Mouse (Mus musculus) yolk sac, embryonic 10.5 days (tissue): ENCODE data around the gene Tmem121.

Experiments
- DNase-seq: peaks from one replicate; pipeline ENCODE4 v3.0.0-alpha.2; 2017; ENCODE audit warnings: low spot score

Tmem121 gene

GRCm38 (mm10) chr12:113185442-113186291, at the start of gene Tmem121:
TSS of gene Tmem121 (plus strand) at chr12:113185930.
- peak; percentile 36 for DNase-seq

- DNase-seq: no peak
Measured at GRCm38 (mm10) chr12:113136492-113137020, 49.2 kb upstream of the Tmem121 start.

GRCm38 (mm10) chr12:113137260-113138213, 48.2 kb upstream of the Tmem121 start:
- no peak for DNase-seq

- no peak for DNase-seq
Measured at GRCm38 (mm10) chr12:113138291-113138690, 47.4 kb upstream of the Tmem121 start.

GRCm38 (mm10) chr12:113138901-113139864, 46.5 kb upstream of the Tmem121 start:
- no peak for DNase-seq

GRCm38 (mm10) chr12:113139908-113140615, 45.7 kb upstream of the Tmem121 start, which contains the start of gene Crip2:
TSS of gene Crip2 (plus strand) at chr12:113140236.
- DNase-seq: peak; percentile 93

- no peak for DNase-seq
Measured at GRCm38 (mm10) chr12:113140616-113141411, 44.9 kb upstream of the Tmem121 start.

- no peak for DNase-seq
Measured at GRCm38 (mm10) chr12:113141531-113141973, 44.2 kb upstream of the Tmem121 start.

- peak; percentile 82 for DNase-seq
Measured at GRCm38 (mm10) chr12:113142021-113142975, 43.4 kb upstream of the Tmem121 start.

- no peak for DNase-seq
Measured at GRCm38 (mm10) chr12:113143164-113143563, 42.6 kb upstream of the Tmem121 start.

- peak; percentile 44 for DNase-seq
Measured at GRCm38 (mm10) chr12:113144001-113144756, 41.6 kb upstream of the Tmem121 start.

- DNase-seq: no peak
Measured at GRCm38 (mm10) chr12:113144886-113145285, 40.8 kb upstream of the Tmem121 start.

GRCm38 (mm10) chr12:113145591-113145990, 40.1 kb upstream of the Tmem121 start:
- no peak for DNase-seq

GRCm38 (mm10) chr12:113146112-113147057, 39.3 kb upstream of the Tmem121 start, which contains the start of gene Crip1:
TSS of gene Crip1 (plus strand) at chr12:113146316.
- DNase-seq: peak; percentile 79

GRCm38 (mm10) chr12:113147481-113147880, 38.2 kb upstream of the Tmem121 start:
- DNase-seq: no peak

- DNase-seq: peak; percentile 61
Measured at GRCm38 (mm10) chr12:113148381-113149035, 37.2 kb upstream of the Tmem121 start.
